Mouse (Mus musculus) midbrain, embryonic 13.5 days (tissue): Measurements from ENCODE around the gene Ppt2. TPM values are rescaled to one million over a fixed set of nuclear protein-coding genes. Genes with fewer than 3 reads are reported as not detected.

Experiments
- ATAC-seq: fragments of 200-750 bp; cut with Nextera tagmentation; 2 replicates; pipeline ENCODE4 v1.8.0; 2017; ENCODE audit warnings: mild to moderate bottlenecking, moderate TSS enrichment, moderate library complexity
- H3K27ac ChIP-seq: fragments of 300-500 bp; sonication (generic); 2 replicates; pipeline ENCODE4 v1.5.1; 2015; ENCODE audit warnings: inconsistent platforms, mild to moderate bottlenecking, moderate library complexity
- H3K27me3 ChIP-seq: fragments of 300-500 bp; sonication (generic); 2 replicates; pipeline ENCODE4 v1.6.1; 2015; ENCODE audit warnings: mild to moderate bottlenecking, inconsistent platforms
- H3K36me3 ChIP-seq: fragments of 300-500 bp; sonication (generic); 2 replicates; pipeline ENCODE4 v1.6.1; 2015; ENCODE audit warnings: mild to moderate bottlenecking, inconsistent platforms
- H3K4me1 ChIP-seq: fragments of 300-500 bp; sonication (generic); replicated peaks from 2 replicates; pipeline ENCODE4 v1.6.1; 2015; ENCODE audit warnings: inconsistent platforms
- H3K4me2 ChIP-seq: fragments of 300-500 bp; sonication (generic); replicated peaks from 2 replicates; pipeline ENCODE4 v1.6.1; 2015; ENCODE audit warnings: moderate library complexity, mild to moderate bottlenecking, inconsistent platforms
- H3K4me3 ChIP-seq: fragments of 300-500 bp; sonication (generic); replicated peaks from 2 replicates; pipeline ENCODE4 v1.5.1; 2015; ENCODE audit warnings: mild to moderate bottlenecking, inconsistent platforms
- H3K9ac ChIP-seq: fragments of 300-500 bp; sonication (generic); replicated peaks from 2 replicates; pipeline ENCODE4 v1.6.1; 2015; ENCODE audit warnings: mild to moderate bottlenecking, inconsistent platforms
- H3K9me3 ChIP-seq: fragments of 300-500 bp; sonication (generic); 2 replicates; pipeline ENCODE4 v1.6.1; 2016; ENCODE audit warnings: mild to moderate bottlenecking, inconsistent platforms
- WGBS: fragments of 180-500 bp; shearing (Covaris S2); methylation state at CpG from one replicate; pipeline ENCODE4 v1.1.7; 2015; 5-methylcytosine and 5-hydroxymethylcytosine counted together
- polyA plus RNA-seq: library from polyadenylated mRNA; unstranded; fragments of >200 nt; fragmentation: Nextera tagmentation; extraction: Ambion mirVana; gene quantifications from 2 replicates; pipeline ENCODE4 v1.2.1, GENCODE M21; 2015

Gene Ppt2
- polyA plus RNA-seq, 1 experiment from 2014 or later, result 23.3 TPM

DNA sequence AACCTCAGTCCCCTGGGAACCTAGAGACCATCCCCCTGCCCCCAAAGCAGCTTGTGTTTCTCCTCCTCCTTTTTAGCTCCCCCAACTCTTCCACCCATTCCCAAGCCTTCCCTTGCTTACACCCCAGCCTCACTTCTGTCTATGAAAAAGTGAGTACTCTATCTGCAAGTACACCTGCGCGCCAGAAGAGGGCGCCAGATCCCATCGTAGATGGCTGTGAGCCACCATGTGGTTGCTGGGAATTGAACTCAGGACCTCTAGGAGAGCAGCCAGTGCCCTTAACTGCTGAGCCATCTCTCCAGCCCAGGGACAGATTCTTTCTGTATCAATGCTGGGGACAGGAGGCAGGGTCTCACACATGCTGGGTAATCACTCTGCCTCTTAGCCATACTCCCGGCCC, 56.4 kb downstream of the Ppt2 start:
- no peak for ATAC-seq
- Histone ChIP-seq H3K36me3 (no peaks in the 10 kb centered on the region), H3K9ac (no peak overlapping the region), H3K27me3 (0 out of 2 replicates have a peak, but pooled peaks cover 10% of the 10 kb centered on the region), H3K4me1 (0 out of 2 replicates have a peak, but pooled peaks cover 6% of the 10 kb centered on the region), H3K4me2 (no peak overlapping the region), H3K9me3 (no peaks in the 10 kb centered on the region), H3K27ac (no peak overlapping the region), H3K4me3 (no peak overlapping the region)
- 15% methylated on average over 5 of the region's 5 CpGs for WGBS

DNA sequence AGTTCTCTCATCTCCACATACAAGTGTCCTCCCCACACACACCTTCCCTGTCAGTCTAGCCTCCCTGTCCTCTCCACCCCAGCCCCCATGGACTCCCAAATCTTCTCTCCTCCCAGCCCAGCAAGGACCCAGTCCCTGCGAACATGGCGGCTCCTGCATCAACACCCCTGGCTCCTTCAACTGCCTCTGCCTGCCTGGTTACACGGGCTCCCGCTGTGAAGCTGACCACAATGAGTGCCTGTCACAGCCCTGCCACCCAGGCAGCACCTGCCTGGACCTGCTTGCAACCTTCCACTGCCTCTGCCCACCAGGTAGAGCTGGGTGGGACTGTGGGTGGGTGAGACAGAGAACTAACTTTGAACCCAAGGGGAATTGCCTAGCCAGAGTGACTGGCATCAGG, 58.4 kb downstream of the Ppt2 start:
- no peak overlapping the region for H3K4me2 ChIP-seq
- no peak overlapping the region for H3K4me3 ChIP-seq
- no peaks in the 10 kb centered on the region for H3K36me3 ChIP-seq
- ATAC-seq, result no peak
- no peaks in the 10 kb centered on the region for H3K9me3 ChIP-seq
- no peak overlapping the region for H3K27ac ChIP-seq
- H3K27me3 ChIP-seq, result 0 out of 2 replicates have a peak, but pooled peaks cover 10% of the 10 kb centered on the region
- H3K9ac ChIP-seq, result no peak overlapping the region; the same call in 1 of the 2 replicates
- WGBS, result 74% methylated on average over 4 of the region's 4 CpGs
- 0 out of 2 replicates have a peak, but pooled peaks cover 6% of the 10 kb centered on the region for H3K4me1 ChIP-seq

DNA sequence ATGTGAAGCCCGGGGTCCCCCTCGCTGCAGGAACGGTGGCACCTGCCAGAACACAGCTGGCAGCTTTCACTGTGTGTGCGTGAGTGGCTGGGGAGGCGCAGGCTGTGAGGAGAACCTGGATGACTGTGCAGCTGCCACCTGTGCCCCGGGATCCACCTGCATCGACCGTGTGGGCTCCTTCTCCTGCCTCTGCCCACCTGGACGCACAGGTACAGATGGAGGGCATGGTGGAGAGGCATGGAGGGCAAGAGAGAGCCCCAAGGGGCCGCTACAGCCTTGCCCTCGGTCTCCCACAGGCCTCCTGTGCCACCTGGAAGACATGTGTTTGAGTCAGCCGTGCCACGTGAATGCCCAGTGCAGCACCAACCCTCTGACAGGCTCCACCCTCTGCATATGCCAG, 59.9 kb downstream of the Ppt2 start:
- Histone ChIP-seq H3K4me3 (no peak overlapping the region), H3K36me3 (no peaks in the 10 kb centered on the region), H3K4me1 (peaks cover 12% of the 10 kb centered on the region; the same call in 1 of the 2 replicates), H3K27me3 (0 out of 2 replicates have a peak, but pooled peaks cover 10% of the 10 kb centered on the region), H3K27ac (no peak overlapping the region), H3K9ac (no peak overlapping the region), H3K4me2 (no peak overlapping the region), H3K9me3 (no peaks in the 10 kb centered on the region)
- WGBS, result 82% methylated on average over 13 of the region's 13 CpGs
- no peak for ATAC-seq

DNA sequence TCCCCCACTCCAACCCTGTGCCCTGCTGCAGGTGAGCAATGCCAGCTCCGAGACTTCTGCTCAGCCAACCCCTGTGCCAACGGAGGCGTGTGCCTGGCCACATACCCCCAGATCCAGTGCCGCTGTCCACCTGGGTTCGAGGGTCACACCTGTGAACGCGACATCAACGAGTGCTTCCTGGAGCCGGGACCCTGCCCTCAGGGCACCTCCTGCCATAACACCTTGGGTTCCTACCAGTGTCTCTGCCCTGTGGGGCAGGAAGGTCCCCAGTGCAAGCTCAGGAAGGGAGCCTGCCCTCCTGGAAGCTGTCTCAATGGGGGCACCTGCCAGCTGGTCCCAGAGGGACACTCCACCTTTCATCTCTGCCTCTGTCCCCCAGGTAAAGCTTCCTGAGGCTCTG, 61.0 kb downstream of the Ppt2 start:
- 0 out of 2 replicates have a peak, but pooled peaks cover 10% of the 10 kb centered on the region for H3K27me3 ChIP-seq
- H3K27ac ChIP-seq, result no peak overlapping the region
- H3K4me2 ChIP-seq, result no peak overlapping the region
- 70% methylated on average over 9 of the region's 9 CpGs for whole genome bisulfite sequencing
- no peaks in the 10 kb centered on the region for H3K36me3 ChIP-seq
- H3K9me3 ChIP-seq, result no peaks in the 10 kb centered on the region
- H3K9ac ChIP-seq, result no peak overlapping the region
- H3K4me3 ChIP-seq, result no peak overlapping the region
- H3K4me1 ChIP-seq, result peaks cover 8% of the 10 kb centered on the region; the same call in 1 of the 2 replicates
- no peak for ATAC-seq

Other genes with a start within 250 kb of the Ppt2 start
- 4.6 and 5.6 TPM in 2 replicates for gene BC051142, start 229.7 kb downstream of the Ppt2 start, polyA plus RNA-seq
- gene Btnl4, start 151.2 kb downstream of the Ppt2 start, polyA plus RNA-seq, result not detected in 2 replicates
- not detected in 2 replicates for gene Btnl6, start 111.2 kb downstream of the Ppt2 start, polyA plus RNA-seq
- 8.9 and 9.1 TPM in 2 replicates for gene Notch4, start 64.2 kb downstream of the Ppt2 start, polyA plus RNA-seq
- 2.8 and 3.4 TPM in 2 replicates for gene Gpsm3, start 38.7 kb downstream of the Ppt2 start, polyA plus RNA-seq
- gene Pbx2, start 37.2 kb downstream of the Ppt2 start, polyA plus RNA-seq, result 13.3 and 15.3 TPM in 2 replicates
- 1.5 and 2.2 TPM in 2 replicates for gene Ager, start 30.6 kb downstream of the Ppt2 start, polyA plus RNA-seq
- gene Rnf5, start 24.8 kb downstream of the Ppt2 start, polyA plus RNA-seq, result 324 and 337 TPM in 2 replicates
- 86.0 and 100 TPM in 2 replicates for gene Agpat1, start 24.2 kb downstream of the Ppt2 start, polyA plus RNA-seq
- 6.8 and 8.6 TPM in 2 replicates for gene Egfl8, start 12.5 kb downstream of the Ppt2 start, polyA plus RNA-seq
- 7.4 and 7.5 TPM in 2 replicates for gene Prrt1, start 1.0 kb upstream of the Ppt2 start, polyA plus RNA-seq
- 17.0 and 18.9 TPM in 2 replicates for gene Fkbpl, start 16.3 kb upstream of the Ppt2 start, polyA plus RNA-seq
- 118 and 122 TPM in 2 replicates for gene Atf6b, start 18.6 kb upstream of the Ppt2 start, polyA plus RNA-seq
- 0.08 and 0.10 TPM in 2 replicates for gene Tnxb, start 42.0 kb upstream of the Ppt2 start, polyA plus RNA-seq
- not detected in 2 replicates for gene C4b, start 115.4 kb upstream of the Ppt2 start, polyA plus RNA-seq
- gene Cyp21a1, start 176.1 kb upstream of the Ppt2 start, polyA plus RNA-seq, result not detected in 2 replicates
- 38.5 and 40.5 TPM in 2 replicates for gene Stk19, start 208.4 kb upstream of the Ppt2 start, polyA plus RNA-seq
- 74.7 and 76.1 TPM in 2 replicates for gene Dxo, start 208.5 kb upstream of the Ppt2 start, polyA plus RNA-seq
- 59.3 and 61.3 TPM in 2 replicates for gene Skiv2l, start 221.7 kb upstream of the Ppt2 start, polyA plus RNA-seq
- 95.0 and 100 TPM in 2 replicates for gene Nelfe, start 221.9 kb upstream of the Ppt2 start, polyA plus RNA-seq
- 1.7 and 2.2 TPM in 2 replicates for gene Cfb, start 234.0 kb upstream of the Ppt2 start, polyA plus RNA-seq